Mouse (Mus musculus) heart, postnatal 0 days (tissue): ENCODE data around the gene Osbpl3.

ENCODE experiments used
- CTCF ChIP-seq: IDR thresholded peaks from 2 replicates; pipeline ENCODE4 v1.5.1; 2016; ENCODE audit warnings: antibody characterized with exemption, control low read depth, low read depth
- EP300 ChIP-seq: IDR thresholded peaks from 2 replicates; pipeline ENCODE4 v1.6.1; 2016; ENCODE audit warnings: antibody characterized with exemption, low read depth

DNA sequence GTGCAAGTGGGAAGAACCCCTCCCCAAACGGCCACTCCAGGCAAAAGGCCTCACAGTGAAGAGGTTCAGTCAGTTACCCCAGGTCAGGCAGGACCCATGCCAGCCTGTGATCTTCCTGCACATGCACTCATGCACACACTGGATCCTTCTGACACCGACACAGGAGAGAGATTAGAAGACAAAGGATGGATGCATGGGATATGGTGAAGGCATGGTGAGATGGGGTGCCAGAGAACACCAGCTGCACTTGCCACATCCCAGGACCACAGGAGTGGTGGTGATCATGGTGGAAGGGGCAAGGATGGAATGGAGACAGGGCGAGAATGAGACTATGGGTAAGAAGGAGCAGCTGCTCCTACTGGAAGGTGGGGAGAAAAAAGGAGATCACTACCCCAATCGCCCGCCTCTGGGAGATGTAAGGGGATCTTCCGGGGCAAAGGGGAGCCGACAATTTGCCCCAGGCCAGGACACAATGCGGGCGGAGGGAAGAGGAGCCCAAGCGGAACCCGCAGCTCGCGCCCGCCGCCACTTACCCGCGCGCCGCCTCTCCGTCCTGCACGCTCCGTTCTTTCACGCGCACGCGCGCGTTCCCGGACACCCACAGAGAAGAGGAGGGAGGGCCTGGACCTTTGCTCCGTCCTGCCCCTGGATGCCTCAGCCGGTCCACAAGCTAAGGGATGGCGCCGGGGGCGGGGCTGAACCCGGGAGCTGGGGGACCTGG lies 194.6 kb downstream of the Osbpl3 start:
- TF ChIP-seq EP300: no peak
- no peak for TF ChIP-seq CTCF
